ENCODE assay signal across 14 mouse cellular contexts in genomic region chr4:91164280-91165121, GRCm38 (mm10).
"Had no signal": no experiment of that assay in that cellular context is flagged by ENCODE, and none has a peak within 500 bp of the region (broad histone marks: within the 10 kb centered on the region; RNA-seq: fewer than 3 reads in every experiment).

No protein-coding gene starts in this region.

- ATAC-seq: intestine, postnatal 0 days; liver, embryonic 12.5 days had no signal

- H3K27me3 ChIP-seq: limb, embryonic 15.5 days; liver, embryonic 12.5 days; neural tube, embryonic 13.5 days had no signal

- H3K9me3 ChIP-seq: limb, embryonic 15.5 days; liver, embryonic 12.5 days; neural tube, embryonic 13.5 days had no signal

- H3K4me2 ChIP-seq: limb, embryonic 15.5 days; liver, embryonic 12.5 days; lung, embryonic 14.5 days; neural tube, embryonic 13.5 days had no signal

- H3K36me3 ChIP-seq: limb, embryonic 15.5 days; liver, embryonic 12.5 days; neural tube, embryonic 13.5 days had no signal

- H3K4me1 ChIP-seq: limb, embryonic 15.5 days; liver, embryonic 12.5 days; neural tube, embryonic 13.5 days had no signal

- DNase-seq: kidney, adult 9 months; kidney, postnatal 36 days; layer of hippocampus, adult 9-11 months; layer of hippocampus, postnatal 36 days; lung, embryonic 14.5 days; lung, postnatal 10 days; lung, postnatal 4 days; thymus, postnatal 4 days had no signal

- H3K4me3 ChIP-seq: limb, embryonic 15.5 days; liver, embryonic 12.5 days; myocyte; neural tube, embryonic 13.5 days had no signal

- H3K9ac ChIP-seq: limb, embryonic 15.5 days; liver, embryonic 12.5 days; lung, embryonic 14.5 days; neural tube, embryonic 13.5 days had no signal

- H3K27ac ChIP-seq: kidney, postnatal 0 days; limb, embryonic 15.5 days; liver, embryonic 12.5 days; neural tube, embryonic 13.5 days had no signal
